Mouse (Mus musculus) T-cell, adult 66 days (primary cell): ENCODE results near the gene Pdxdc1. TPM values are rescaled to one million over a fixed set of nuclear protein-coding genes. Genes with fewer than 3 reads are reported as not detected.

Experiments
- total RNA-seq, 2 experiments: library from RNA; stranded (reverse); gene quantifications; 3 replicates in 1 of 2; 4 replicates in 1 of 2; pipeline ENCODE4 v1.2.4; 2023

The Pdxdc1 gene
- 10 to 100 TPM; 66.8 to 77.9 TPM for total RNA-seq

DNA sequence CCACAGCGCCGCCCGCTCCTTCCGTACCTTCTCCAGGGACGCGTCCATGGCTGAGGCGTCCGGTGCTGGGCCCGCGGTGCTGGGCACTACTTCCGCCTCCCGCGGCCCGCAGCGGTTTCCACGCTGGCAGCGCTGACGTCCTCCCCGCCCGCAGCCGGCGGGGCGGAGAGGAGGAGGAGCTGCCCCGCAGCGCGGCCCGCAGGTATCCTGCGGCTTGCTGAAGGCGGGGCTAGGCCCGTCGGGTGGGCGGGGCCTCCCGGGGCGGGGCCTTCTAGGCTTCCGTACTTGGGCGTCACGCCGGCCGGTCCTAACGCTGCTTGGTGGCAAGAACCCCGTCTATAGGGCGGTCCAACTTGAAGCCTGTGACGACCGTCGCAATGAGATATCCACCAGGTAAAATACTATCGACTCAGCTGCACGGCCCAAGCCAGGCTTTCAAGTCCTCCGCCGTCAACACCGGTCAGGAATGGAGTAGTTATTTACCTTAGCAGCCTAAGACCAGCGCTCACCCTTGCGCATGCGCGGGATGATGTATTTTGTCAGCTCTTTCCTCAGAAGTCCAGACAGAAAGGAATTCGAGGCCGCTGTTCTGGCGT, at the start of gene Pdxdc1, which contains the start of gene Mpv17l:
TSS of gene Pdxdc1 (minus strand) at position 244 of the 596 bp plus-strand sequence.
TSS of gene Mpv17l (plus strand) at position 274 of the 596 bp plus-strand sequence.

DNA sequence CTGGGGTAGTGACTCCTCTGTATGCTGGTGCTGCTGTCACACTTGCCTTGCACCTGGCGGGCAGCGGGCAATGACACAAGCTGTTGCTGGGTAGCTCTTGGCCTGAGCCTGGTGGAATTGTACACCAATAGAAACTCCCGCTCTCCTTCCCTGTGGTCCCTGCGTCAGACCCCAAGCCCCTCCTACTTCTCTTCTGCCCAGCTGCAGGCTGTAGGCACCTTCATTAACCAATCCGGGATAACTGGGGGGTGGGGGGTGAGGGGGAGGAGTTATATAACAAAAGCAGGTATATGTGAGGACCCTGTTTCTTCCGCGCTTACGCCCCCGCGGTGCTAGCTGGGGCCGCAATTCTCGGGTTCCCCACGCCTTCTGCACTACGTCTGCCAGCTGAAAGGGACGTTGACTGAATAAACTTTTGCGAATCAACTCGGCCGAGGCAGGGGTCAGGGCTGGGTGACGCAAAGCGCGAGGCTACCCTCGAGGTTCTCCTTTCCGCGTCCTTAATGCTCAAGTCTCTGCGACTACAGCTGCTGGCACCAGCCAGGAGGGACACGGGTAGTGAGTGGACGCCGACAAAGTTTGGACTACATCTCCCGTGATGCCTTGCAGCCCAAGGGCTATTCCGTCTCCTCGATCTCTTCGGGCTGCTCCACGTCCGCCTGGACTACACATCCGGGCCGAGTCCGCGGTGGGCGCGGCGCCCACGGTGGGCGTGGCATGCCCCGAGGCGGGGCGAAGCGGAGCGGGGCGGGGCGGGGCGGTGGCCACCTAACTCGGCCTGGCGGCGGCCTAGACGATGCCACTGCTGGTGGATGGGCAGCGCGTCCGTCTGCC, 84.2 kb downstream of the Pdxdc1 start, which contains the start of gene Ntan1:
TSS of gene Ntan1 (plus strand) at position 286 of the 834 bp plus-strand sequence.

Other genes starting within 250 kb of the Pdxdc1 start
- gene Parn, start 235.0 kb downstream of the Pdxdc1 start, total RNA-seq = 10 to 100 TPM; 36.4 to 37.6 TPM
- 10 to 100 TPM; 55.8 to 65.8 TPM for gene Bfar, start 231.3 kb downstream of the Pdxdc1 start, total RNA-seq
- 10 to 100 TPM; 16.6 to 17.5 TPM for gene 3110001I22Rik, start 231.2 kb downstream of the Pdxdc1 start, total RNA-seq
- not detected for gene Pla2g10, start 172.1 kb downstream of the Pdxdc1 start, total RNA-seq
- 10 to 100 TPM; 33.0 to 34.9 TPM for gene Rrn3, start 122.4 kb downstream of the Pdxdc1 start, total RNA-seq
- 10 to 100 TPM; 65.7 to 74.5 TPM for gene Ntan1, start 84.3 kb downstream of the Pdxdc1 start, total RNA-seq
- under 1 TPM; 0.47 to 0.52 TPM for gene Mpv17l, start within 50 bp of the Pdxdc1 start, total RNA-seq
- not detected for gene 2900011O08Rik, start 83.5 kb upstream of the Pdxdc1 start, total RNA-seq
- not detected for gene Ifitm7, start 83.8 kb upstream of the Pdxdc1 start, total RNA-seq